Mouse (Mus musculus) CH12.LX (cell line): Measurements from ENCODE around the gene Gpr107.

Source experiments
- CTCF ChIP-seq, 2 experiments: IDR thresholded peaks in 1 of 2; conservative IDR thresholded peaks in 1 of 2; 2 replicates each; pipeline ENCODE4 v1.5.1; 2011 to 2012; ENCODE audit warnings: low read depth in 2 of 2, low read length in 2 of 2, improper control_type of control experiment in 1 of 2, inconsistent platforms in 1 of 2, mild to moderate bottlenecking in 1 of 2, moderate library complexity in 1 of 2
- EP300 ChIP-seq: IDR thresholded peaks from 2 replicates; pipeline ENCODE4 v1.6.1; 2011; ENCODE audit warnings: low read length, improper control_type of control experiment
- GABPA ChIP-seq: IDR thresholded peaks from 2 replicates; pipeline ENCODE4 v1.6.1; 2012; ENCODE audit warnings: low read depth, low read length, improper control_type of control experiment, inconsistent platforms; ENCODE audit not compliant: insufficient replicate concordance
- JUND ChIP-seq: conservative IDR thresholded peaks from 2 replicates; pipeline ENCODE4 v1.6.1; 2011; ENCODE audit warnings: low read depth, low read length, improper control_type of control experiment
- KAT2A ChIP-seq: IDR thresholded peaks from 2 replicates; pipeline ENCODE4 v1.6.1; 2012; ENCODE audit warnings: low read length, improper control_type of control experiment, inconsistent platforms; ENCODE audit not compliant: insufficient replicate concordance
- MAFK ChIP-seq: IDR thresholded peaks from 2 replicates; pipeline ENCODE4 v1.6.1; 2011; ENCODE audit warnings: low read length, improper control_type of control experiment; ENCODE audit not compliant: insufficient replicate concordance
- MXI1 ChIP-seq: IDR thresholded peaks from 2 replicates; pipeline ENCODE4 v1.6.1; 2011; ENCODE audit warnings: mild to moderate bottlenecking, low read depth, low read length, improper control_type of control experiment
- MYC ChIP-seq: IDR thresholded peaks from 2 replicates; pipeline ENCODE4 v1.6.1; 2011; ENCODE audit warnings: low read depth, mild to moderate bottlenecking, improper control_type of control experiment, low read length
- POLR2A ChIP-seq: IDR thresholded peaks from 2 replicates; pipeline ENCODE4 v1.6.1; 2011; ENCODE audit warnings: low read depth, mild to moderate bottlenecking, improper control_type of control experiment, low read length
- RAD21 ChIP-seq: IDR thresholded peaks from 2 replicates; pipeline ENCODE4 v1.6.1; 2011; ENCODE audit warnings: low read depth, mild to moderate bottlenecking, low read length, improper control_type of control experiment, moderate library complexity
- RCOR1 ChIP-seq: conservative IDR thresholded peaks from 2 replicates; pipeline ENCODE4 v1.6.1; 2012; ENCODE audit warnings: low read depth, mild to moderate bottlenecking, inconsistent platforms, low read length, improper control_type of control experiment
- SIN3A ChIP-seq: IDR thresholded peaks from 2 replicates; pipeline ENCODE4 v1.6.1; 2012; ENCODE audit warnings: low read length, improper control_type of control experiment, inconsistent platforms
- UBTF ChIP-seq: IDR thresholded peaks from 2 replicates; pipeline ENCODE4 v1.6.1; 2012; ENCODE audit warnings: low read depth, mild to moderate bottlenecking, inconsistent platforms, low read length, improper control_type of control experiment, moderate library complexity
- ZNF384 ChIP-seq: IDR thresholded peaks from 2 replicates; pipeline ENCODE4 v1.6.1; 2012; ENCODE audit warnings: low read depth, low read length, improper control_type of control experiment, inconsistent platforms

DNA sequence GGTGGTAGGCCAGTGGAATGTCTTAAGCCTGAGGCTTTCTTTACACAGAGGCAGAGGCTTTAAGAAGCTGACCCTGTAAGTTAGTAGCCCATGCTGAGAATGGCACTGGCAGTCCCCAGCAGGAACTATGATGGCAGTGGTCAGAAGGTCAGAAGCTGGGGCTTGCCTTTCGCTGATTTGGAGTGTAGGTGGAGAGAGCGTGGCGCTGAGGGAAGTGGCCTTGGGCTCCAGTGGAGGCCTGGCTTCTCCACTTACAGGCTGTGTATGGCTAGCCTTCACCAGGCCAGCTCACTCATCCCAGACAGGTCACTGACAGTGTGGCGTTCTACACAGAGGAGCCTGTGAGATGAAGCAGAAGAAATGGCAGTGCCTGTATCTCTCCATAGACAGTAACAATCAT lies 50.8 kb downstream of the Gpr107 start:
- TF ChIP-seq CTCF (conservative IDR thresholded peaks at IDR 0.05 in 1 of 2, IDR thresholded peaks at IDR 0.05 in 1 of 2; ENCODE audit: low read depth in 2 of 2, low read length in 2 of 2) (no peak), EP300 (no peak), JUND (no peak), ZNF384 (no peak), RAD21 (no peak), POLR2A (no peak), RCOR1 (no peak), SIN3A (no peak), MXI1 (no peak), GABPA (no peak), KAT2A (no peak), MAFK (no peak), MYC (no peak), UBTF (no peak)
